Mouse (Mus musculus) c-Kit-positive CD71-positive TER-119-positive erythroid progenitor cells, embryonic 14.5 days (primary cell): ENCODE data around the gene Klhl32.
A peak's percentile ranks its signal among the peaks of the same experiment; 100 is the strongest.
"Not testable (repeated sequence)": the region's sequence is repeated elsewhere in the genome, so short reads cannot be mapped to it uniquely, and the experiment has no call there.

Experiments
- DNase-seq: peaks from one replicate; pipeline ENCODE4 v3.0.0-alpha.2; 2013; ENCODE audit warnings: low spot score

Gene Klhl32

DNA sequence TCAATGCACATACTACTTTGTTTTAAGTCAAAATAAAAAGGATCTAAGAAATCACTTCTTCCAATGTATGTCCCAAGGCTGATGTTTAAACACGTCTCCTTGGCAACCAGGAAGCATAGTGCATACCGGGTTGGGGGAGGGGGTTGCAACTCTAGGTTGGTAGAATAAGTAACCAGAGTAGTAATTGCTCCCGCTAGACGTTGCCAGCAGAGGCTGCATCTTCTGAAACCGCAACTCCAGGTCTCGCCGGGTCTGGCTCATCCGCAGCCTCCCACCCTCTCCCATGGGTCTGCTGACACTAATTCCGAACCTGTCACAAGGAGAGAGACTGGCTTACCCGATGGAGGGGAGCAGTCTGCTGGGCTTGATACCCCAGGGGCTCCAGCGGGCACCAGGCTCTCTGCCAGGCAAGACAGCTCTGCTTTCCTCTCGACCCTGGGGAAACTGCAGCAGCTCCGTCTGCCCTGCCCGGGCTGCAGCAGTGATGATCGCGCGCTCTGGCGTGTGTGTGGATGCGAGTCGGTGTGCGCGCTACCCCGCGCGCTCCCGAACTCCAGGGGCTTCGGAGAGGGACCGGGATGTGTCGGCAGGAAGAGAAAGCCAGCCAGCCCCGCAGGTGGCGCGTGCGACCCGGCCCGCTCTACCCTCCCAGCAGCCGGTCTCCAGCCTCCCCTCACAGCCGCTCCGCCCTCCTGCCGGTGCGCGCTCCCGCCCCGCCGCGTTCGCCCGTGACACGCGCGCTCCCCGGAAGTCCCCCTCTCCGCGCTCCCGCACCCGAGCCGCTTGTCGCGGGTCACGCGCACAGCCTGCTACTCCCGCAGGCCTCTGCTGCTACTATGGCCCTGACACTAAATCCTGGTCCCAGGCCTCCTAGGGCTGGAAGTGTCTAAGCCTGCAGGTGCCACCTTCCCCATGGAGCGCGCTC is at the start of gene Klhl32:
Gene Klhl32 (minus strand): TSS at position 724 of the 925 bp plus-strand sequence.
- DNase-seq, result no peak

DNA sequence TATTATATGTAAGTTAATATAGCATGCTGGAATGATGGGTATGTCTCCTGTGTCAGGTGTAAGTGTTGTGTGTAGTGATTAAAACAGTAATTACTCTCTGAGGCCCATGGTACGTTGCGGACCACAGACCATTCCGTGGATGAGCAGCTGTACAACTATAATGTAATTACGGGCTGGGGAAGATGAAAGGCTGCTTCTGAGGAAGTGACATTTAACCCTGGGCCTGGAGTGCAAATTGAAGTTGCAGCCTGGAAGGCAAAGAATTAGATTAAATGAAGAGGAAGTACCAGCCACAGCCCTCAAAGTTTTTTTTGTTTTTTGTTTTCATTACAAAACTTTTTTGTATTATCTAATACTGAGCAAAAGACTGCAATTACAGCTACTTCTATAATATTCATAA is 48.2 kb upstream of the Klhl32 start:
- DNase-seq, result no peak

DNA sequence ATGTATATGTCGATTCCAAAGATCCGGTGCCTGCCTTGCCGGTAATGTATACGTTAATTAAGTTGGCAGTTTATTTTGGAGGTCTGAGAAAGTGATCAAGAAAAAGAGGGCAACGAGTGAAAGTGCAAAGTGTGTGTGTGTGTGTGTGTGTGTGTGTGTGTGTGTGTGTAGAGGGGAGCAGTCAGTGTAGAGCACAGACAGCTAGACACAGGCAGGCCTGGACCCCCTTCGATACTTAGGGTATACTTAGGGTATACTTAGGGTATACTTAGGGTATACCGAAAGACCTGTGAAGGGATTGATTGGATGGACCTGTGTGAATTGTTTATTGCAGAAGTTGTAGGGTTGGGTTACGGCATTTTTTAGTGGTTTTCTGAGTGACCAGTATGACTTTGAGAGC is 47.7 kb upstream of the Klhl32 start:
- peak; percentile 8 for DNase-seq

DNA sequence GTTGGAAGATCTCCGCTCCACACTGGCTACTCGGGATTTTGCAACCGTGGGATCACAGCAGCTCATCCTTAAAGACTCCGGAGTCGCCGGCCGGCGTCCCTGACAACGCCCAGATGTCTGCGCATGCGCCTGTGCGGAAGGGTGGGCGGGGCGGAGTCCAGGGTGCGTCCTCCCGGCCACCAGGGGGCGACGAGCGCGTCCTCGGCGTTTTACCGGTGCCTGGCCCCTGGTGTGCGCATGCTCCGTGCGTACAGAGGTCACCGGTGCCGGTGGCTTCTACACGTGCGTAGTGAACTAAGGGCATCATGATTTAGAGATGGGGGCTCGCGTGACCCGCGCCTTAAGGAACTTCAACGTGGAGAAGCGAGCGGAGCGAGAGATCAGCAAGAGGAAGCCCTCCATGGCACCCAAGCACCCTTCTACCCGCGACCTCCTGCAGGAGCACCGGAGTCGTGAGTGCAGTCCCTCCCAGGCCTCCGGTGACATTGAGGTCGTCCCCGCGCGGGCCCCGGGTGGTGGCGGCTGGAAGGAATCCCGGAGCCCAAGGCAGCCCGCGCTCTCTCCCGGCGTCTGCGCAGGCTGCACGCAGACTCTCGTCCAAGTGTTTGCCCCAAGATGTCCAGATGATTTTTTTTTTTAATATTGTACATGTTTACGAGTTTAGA is 47.1 kb upstream of the Klhl32 start, which contains the start of gene Ndufaf4:
Gene Ndufaf4 (plus strand): TSS at position 233 of the 665 bp plus-strand sequence.
- peak; percentile 93 for DNase-seq

DNA sequence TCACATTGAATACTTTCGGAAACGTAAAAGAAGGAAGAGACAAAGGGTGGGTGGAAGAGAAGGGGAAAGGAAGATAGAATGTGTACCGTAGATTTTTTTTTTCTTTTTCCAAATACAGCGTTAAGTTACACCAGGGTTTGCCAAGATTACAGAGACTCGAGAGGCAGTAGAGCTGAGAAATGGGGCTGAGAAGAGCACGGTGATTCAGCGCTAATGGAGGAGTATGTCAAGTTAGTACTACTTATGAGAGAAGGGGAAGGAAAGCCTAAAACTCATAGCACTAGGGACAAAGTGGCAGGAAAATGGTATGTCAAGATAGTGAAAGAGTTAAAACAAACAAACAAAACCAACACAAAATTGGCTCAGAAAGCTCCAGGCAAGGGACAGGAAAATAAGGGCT is 46.4 kb upstream of the Klhl32 start:
- DNase-seq, result peak; percentile 45

DNA sequence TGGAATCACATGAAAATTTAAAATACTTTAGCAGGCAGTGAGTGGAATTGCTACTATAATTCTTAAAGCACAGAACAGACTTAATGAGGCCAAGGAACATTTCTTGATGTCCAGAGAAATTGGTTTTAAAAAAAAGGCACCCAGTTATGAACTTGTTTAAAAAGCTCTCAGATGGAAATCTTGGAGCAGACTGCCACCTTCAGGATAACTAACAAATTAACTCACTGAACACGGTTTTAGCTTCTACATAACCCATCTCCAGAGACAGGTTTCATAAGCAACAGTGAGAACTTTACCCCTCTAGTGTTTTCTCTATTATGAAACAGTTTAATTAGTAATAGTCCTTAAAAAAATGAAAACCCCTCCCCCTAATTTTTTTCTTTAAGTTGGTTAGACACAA is 45.9 kb upstream of the Klhl32 start:
- DNase-seq, result peak; percentile 58

DNA sequence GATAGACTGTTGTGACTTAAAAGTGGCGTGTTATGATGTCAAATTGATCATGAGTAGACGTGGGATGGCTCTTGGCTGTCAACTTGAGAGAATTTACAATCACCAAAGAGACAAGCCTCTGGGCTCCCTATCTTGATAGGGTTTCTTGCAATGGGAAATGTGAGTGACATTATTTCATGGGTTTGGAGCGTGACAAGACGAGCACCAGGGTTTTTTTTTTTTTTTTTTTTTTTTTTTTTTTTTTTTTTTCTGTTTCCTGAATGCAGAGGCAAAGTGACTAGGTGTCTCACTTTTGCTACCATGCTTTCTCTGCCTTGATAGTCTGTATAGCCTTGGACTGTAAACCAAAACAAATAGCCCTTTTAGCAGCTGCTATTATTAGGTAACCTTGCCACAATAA is 43.7 kb upstream of the Klhl32 start:
- DNase-seq, result no peak

DNA sequence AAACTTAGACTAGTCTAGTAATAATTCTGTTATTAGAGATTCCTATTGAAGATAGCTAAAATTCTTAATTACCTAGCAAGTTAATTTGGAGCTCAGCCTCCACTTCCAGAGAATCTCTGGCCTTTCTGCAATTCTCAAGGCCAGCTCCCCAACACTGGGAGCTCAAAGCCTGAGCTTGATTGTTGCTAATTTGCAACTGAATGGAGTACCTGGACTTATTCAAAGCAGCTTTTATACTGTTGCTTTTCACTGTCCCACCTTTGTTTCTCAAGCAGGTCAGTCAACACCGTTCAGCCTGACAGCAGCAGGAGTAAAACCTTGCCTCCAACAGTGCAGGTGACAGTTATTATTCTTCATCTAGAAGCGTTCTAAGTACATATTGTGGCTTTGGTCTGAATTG is 41.4 kb upstream of the Klhl32 start:
- DNase-seq, result not testable (repeated sequence)

DNA sequence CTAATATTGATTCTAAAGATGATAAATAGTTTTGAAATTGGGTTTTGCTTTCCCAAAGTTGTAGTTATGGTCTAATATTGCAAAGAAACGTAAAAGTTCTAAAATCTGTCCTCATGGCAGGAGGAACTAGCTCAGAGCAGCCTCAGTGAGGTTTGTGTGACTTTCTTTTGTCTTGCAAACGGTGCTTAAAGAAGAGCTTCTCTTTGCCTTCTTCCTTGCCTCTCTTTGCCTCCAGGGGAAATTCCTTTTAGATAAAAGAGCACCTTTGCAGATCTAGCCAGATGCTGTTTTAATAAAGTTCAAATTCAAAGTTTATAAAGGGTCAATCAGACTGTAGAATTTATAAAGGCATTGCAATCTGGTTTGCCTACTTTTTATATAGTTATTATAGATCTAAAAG is 38.5 kb upstream of the Klhl32 start:
- not testable (repeated sequence) for DNase-seq

DNA sequence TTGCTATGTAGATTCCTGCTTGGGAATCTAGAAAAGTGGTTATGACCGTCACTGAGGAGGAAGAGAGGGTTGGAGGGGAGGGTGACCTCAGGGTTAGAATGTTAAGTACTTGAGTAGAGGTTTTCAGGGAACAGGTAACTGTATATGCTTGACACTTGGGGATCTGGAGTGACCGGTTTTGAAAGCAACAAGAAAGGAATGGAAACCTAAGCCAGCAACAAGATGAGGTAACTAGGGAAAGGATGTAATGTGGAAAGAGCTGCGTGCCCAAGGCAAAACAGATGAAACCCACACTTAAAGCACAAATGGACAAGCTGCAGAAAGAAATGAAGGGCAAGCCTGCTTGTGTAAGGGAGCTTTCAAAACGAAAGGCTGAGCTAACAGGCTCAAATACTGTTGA is 18.3 kb upstream of the Klhl32 start:
- DNase-seq, result no peak

DNA sequence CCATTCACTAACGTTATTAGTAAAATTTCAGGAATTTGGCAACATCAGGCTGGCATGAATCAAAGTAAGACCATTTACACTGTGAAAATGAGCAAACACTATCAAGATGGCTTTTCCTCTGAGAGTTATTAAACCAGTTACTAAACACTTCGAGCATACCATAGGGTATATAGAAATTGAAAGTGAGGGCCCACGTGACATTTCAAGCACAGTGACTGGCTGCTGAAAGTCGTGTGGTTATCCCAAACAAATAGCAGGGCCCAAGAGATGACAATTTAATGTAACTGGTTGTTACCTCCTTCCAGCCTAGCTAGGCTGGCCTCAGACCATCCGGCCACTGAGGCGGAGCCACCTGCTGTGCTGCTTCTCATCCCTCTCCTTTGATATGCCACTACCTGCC is 14.8 kb upstream of the Klhl32 start:
- DNase-seq, result no peak

DNA sequence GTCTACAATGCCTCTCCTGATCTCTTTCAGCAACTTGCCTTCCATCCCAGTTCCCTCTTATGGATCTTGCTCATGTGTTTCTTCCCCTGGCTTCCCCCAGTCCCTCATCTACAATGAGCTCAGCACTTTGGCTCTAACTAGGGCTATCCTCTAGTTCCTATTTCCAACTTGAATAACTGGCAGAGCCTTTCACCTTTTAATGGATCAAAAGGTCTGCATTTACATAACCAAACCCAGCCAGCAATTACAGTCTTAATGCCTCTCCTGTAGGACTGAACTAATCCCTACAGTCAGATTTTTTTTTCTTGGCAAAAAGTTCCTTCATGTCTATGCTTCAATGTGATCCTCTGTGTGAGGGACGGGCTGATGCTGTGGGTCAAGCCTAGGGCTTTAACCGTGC is 3.5 kb downstream of the Klhl32 start:
- DNase-seq, result no peak

DNA sequence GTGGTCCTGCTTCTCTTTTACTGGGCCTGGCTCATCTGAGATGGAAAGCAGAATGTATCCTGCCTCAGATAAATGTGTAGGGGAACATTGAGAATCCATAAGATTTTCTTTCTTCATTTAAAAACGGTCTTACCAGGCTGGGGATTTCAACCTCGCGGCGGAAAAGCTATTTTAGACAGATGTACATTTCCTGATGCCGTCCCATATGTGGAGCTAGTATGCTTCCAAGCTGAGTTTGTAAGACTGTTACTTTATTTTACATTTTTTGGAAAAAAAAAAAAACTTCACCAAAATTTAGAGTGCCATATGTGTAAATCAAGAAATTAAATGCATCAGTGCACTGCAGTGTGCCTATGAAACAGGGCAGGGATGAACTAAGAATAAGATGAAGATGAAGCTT is 5.4 kb downstream of the Klhl32 start:
- no peak for DNase-seq

DNA sequence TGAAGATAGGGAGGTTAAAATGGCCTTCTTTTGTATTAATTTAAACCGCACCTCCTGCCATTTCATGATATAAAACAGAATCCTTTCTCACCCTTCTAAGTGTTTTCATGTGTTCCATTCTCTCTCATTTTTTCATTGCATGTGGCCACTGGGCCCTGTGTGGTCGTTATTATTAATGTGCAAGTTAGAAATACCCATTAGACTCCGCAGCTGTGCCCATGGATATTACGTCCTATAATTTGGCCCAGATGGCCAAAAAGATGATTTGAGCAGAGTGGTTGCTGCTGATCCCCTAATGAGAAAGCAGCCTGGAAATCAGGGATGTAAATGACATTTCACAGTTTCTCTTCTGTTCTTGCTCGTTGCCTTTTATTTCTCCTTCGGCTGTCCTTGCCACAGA is 12.4 kb downstream of the Klhl32 start:
- no peak for DNase-seq

DNA sequence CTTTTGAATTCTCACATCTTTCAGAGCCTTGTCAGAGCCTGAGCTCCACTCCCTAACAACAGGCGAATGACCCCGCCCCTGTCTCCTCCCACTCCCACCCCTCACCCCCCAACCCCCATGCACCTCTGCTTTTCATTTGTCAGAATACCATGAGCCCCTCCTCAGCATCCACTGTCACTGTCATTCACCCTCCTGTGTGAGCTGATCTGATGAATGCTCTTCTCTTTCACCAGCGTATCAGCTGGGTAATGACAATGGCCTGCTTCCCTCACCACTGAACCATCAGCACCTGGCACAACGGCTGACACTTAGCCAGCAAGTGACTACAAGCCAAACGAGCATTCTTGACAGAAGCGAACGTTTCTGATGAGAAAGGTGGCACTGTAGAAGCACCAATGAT is 15.4 kb downstream of the Klhl32 start:
- DNase-seq, result no peak

DNA sequence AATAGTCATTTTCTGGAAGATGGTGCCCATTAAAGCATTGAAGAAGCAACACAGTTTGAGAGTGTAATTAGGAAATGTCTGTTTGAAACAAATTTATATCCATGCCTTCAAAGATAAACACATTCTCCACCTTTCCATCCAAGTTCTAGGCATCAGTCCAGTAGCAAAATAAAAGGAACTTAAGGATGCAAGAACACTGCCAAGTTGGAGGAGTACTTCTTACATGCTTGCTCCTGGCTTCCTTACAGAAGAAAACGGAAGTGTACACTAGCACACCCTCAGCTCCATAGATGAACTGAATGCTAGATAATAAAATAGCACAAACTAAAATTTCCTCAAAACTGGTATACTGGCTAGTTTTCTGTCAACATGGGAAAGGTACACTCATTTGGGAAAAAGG is 42.6 kb downstream of the Klhl32 start:
- DNase-seq, result no peak

DNA sequence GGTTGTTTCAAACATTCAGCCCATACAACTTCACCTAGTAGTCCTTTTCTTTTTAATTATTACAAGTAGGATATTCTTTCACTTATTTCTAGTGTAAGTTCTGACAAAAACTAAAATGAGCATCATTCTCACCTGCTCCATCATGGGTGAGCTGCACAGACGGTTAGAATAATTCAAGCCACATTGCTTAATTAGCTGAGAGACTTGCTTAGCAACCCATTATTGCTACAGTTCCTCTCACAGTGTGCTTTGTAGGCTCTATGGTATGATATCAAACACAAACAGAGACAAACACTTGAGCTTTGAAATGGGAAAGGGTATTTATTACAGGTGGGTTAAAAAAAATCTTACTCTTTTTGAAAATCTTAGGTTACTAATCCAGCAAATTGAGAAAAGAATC is 49.0 kb downstream of the Klhl32 start:
- no peak for DNase-seq

DNA sequence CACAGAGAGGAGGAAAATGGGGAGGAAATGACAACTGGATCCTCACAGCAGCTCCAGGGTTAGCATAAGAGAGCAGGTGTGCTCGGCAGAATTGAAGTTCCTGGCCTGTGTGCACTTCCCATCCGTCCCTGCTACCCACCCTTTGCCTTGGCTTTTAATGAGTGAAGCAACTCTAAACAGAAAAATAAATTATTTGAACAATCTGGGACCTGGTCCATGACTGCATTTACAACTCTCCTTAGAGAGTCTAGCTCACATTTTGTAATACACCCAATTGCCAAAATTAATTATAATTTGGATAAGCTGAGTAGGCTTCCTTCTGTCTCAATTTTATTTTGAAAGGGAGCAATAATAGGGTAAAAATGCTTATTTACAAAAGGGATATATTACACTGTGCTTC is 49.6 kb downstream of the Klhl32 start:
- no peak for DNase-seq

DNA sequence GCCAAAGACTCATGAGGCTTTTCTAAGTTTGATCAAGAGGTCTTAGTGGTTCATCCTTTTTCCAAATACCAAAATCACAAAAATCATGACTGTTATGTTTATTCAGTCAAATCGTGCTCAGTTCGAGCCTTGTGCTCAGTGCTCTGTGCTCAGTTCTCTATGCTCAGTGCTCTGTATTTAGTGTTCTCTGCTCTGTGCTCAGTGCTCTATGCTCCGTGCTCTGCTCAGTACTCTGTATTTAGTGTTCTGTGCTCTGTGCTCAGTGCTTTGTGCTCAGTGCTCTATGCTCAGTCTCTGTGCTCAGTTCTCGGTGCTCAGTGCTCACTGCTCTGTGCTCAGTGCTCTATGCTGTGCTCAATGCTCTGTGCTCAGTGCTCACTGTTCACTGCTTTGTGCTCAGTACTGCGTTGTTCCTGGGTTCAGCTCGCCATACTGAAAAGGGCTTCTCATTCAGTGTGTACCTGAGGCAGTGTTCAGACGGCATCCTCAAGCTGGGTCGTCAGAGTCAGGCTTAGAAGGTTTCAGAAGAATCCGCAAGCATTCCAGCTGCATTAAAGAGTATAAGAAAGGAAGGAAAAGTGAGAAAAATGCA is 50.5 kb downstream of the Klhl32 start:
- no peak for DNase-seq

DNA sequence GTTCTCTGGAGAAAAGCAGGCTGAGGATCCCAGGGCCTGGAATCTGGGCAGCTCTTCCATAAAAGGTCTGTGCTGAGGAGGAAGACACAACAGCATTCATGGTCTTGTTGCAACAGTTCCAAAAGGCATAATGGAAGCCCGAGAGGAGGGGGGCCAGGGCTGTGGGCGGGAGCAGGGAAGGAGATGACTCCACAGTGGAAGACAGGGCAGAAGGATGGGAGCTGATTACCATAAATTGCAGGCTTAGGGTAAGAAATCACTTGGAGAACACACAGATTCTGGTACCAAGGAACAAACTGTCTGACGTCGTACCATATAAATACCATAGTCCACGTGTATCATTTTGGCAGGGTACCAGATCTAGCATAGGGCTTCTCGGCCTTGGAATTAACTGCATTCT is 51.9 kb downstream of the Klhl32 start:
- DNase-seq, result no peak

DNA sequence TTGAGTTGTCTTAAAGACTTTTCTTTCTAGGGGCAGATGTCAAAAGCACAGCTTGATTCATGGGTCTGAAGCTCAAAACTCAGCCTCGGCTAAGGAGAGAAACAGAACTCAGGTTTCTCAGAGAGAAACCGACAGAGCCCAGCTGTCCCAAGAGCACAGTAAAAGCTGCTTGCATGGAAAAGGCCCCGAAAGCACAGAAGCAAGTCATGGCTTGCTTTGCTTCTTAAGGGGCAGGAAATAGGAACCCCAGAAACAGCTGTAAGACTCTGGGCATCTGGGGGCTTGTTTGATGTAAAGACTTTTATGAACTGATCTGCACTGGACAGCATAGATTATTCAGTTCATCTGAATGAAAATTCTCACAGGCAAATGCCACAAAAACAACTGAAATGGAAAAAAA is 53.1 kb downstream of the Klhl32 start:
- DNase-seq, result no peak

DNA sequence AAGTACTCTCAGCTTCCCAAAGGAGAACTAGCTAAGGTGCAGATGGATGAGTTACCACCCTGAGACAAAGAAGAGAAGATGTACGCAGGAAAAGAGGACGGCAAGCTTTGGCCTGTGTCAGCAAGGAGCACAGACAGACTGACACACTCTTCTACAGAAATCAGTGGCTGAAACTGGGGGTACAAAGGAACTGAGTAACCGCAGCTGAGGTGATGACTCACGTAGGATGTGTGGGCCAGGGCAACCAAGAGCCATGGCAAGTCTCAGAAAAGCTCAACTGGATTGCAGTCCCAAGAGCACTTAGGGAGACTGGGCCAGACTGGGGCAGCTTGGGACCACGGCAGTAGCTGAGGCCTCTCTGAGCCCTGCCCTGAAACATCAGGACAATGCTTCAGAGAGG is 53.6 kb downstream of the Klhl32 start:
- DNase-seq, result no peak

DNA sequence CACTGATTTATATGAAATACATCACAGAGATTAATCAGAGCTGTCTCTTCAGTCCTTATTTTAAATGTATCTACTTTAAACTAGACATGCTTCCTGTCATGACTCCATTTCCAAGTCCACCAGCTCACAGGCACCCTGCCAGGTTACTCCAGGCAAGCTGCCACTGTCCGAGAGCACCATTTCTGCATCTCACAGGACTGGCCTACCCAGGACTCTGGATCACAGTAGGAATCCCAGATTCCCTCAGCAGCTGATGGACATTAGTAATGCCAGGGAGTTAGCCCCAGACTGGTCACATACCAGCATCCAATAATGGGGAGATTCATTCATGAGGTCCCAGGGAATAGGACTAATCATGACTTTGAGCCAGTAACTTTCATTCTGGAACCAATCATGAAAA is 54.7 kb downstream of the Klhl32 start:
- no peak for DNase-seq
